Mouse (Mus musculus): ENCODE data around the gene Zfp94. TPM values are rescaled to one million over a fixed set of nuclear protein-coding genes. Genes with fewer than 3 reads are reported as not detected.

The Zfp94 gene
- polyA plus RNA-seq, 1 experiment from 2014 or later = 10.7 TPM

DNA sequence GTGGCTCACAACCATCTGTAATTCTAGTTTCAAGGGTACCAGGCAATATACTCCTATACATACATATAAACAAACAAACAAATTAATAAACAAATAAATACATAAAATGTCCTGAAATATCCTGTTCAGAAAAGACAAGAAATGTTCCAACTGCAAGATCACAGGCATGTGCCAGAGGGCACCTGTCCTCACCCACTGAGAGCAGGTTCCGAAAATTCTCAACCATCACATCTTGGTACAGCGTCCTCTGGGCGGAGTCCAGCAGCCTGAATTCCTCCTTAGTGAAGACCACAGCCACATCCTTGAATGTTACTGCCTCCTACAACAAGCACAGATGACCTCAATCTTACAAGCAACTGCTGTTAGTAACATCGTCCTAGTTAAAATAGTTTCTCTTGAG lies 21.7 kb downstream of the Zfp94 start:
- H3K9me3 ChIP-seq (replicated peaks; ENCODE audit: control insufficient read depth, low read length) = no peaks in the 10 kb centered on the region
- ATAC-seq (replicated peaks; ENCODE audit: insufficient number of reproducible peaks, low FRiP score, low TSS enrichment, low read depth) (no peak), DNase-seq (ENCODE audit: low spot score) (no peak)
- H3K36me3 ChIP-seq (replicated peaks; ENCODE audit: control insufficient read depth, insufficient read depth, low read depth, low read length) = peaks cover 41% of the 10 kb centered on the region
- whole genome bisulfite sequencing = 93% methylated on average over 4 of the region's 4 CpGs
- no peaks in the 10 kb centered on the region for H3K27me3 ChIP-seq (ENCODE audit: control insufficient read depth, insufficient read depth, low read length)
- H3K9ac ChIP-seq (replicated peaks; ENCODE audit: low read length) = no peak overlapping the region
- no peak overlapping the region for H3K4me2 ChIP-seq (ENCODE audit: low read depth, low read length)
- H3K4me3 ChIP-seq (ENCODE audit: low read depth, low read length) = no peak overlapping the region
- no peak overlapping the region for H3K27ac ChIP-seq (replicated peaks; ENCODE audit: low read depth, low read length)
- no peaks in the 10 kb centered on the region for H3K4me1 ChIP-seq (ENCODE audit: control insufficient read depth, insufficient read depth, low read length)

- 90% methylated on average over 12 of the region's 12 CpGs for WGBS
- Histone ChIP-seq H3K9ac (replicated peaks; ENCODE audit: low read length) (no peak overlapping the region), H3K4me2 (ENCODE audit: low read depth, low read length) (no peak overlapping the region), H3K4me1 (ENCODE audit: control insufficient read depth, insufficient read depth, low read length) (no peaks in the 10 kb centered on the region), H3K4me3 (ENCODE audit: low read depth, low read length) (no peak overlapping the region), H3K9me3 (replicated peaks; ENCODE audit: control insufficient read depth, low read length) (no peaks in the 10 kb centered on the region), H3K27me3 (ENCODE audit: control insufficient read depth, insufficient read depth, low read length) (no peaks in the 10 kb centered on the region), H3K27ac (replicated peaks; ENCODE audit: low read depth, low read length) (no peak overlapping the region), H3K36me3 (replicated peaks; ENCODE audit: control insufficient read depth, insufficient read depth, low read depth, low read length) (peaks cover 42% of the 10 kb centered on the region)
- DNase-seq (ENCODE audit: low spot score) (no peak), ATAC-seq (replicated peaks; ENCODE audit: insufficient number of reproducible peaks, low FRiP score, low TSS enrichment, low read depth) (no peak)
Measured at GRCm38 (mm10) chr7:24293061-24293851, 23.2 kb downstream of the Zfp94 start.

- DNase-seq (ENCODE audit: low spot score) = no peak
- H3K27me3 ChIP-seq (ENCODE audit: control insufficient read depth, insufficient read depth, low read length) = no peaks in the 10 kb centered on the region
Measured at GRCm38 (mm10) chr7:24291387-24292090, 24.9 kb downstream of the Zfp94 start.

DNA sequence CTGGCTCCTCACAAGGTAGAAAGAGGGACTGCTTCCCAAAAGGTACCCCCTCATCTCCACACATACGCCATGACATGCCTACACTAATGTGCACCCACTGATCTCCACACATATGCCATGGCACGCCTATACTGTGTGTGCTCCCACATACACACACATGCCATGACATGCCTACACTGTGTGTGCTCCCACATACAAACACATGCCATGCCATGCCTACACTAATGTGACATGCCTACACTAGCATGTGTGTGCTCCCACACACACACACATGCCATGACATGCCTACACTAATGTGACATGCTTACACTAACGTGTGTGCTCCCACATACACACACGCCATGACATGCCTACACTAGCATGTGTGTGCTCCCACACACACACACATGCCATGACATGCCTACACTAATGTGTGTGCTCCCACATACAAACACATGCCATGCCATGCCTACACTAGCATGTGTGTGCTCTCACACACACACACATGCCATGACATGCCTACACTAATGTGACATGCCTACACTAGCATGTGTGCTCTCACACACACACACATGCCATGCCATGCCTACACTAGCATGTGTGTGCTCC lies 26.3 kb downstream of the Zfp94 start:
- peaks cover 33% of the 10 kb centered on the region for H3K36me3 ChIP-seq (replicated peaks; ENCODE audit: control insufficient read depth, insufficient read depth, low read depth, low read length)
- 96% methylated on average over 4 of the region's 4 CpGs for WGBS
- H3K27me3 ChIP-seq (ENCODE audit: control insufficient read depth, insufficient read depth, low read length) = no peaks in the 10 kb centered on the region

More at GRCm38 (mm10) chr7:24291387-24292090, 24.9 kb downstream of the Zfp94 start:
- no peak overlapping the region for H3K9ac ChIP-seq (replicated peaks; ENCODE audit: low read length)
- H3K4me2 ChIP-seq (ENCODE audit: low read depth, low read length) = no peak overlapping the region
- ATAC-seq (replicated peaks; ENCODE audit: insufficient number of reproducible peaks, low FRiP score, low TSS enrichment, low read depth) = no peak
- whole genome bisulfite sequencing = 90% methylated on average over 27 of the region's 27 CpGs
- no peak overlapping the region for H3K27ac ChIP-seq (replicated peaks; ENCODE audit: low read depth, low read length)
- H3K36me3 ChIP-seq (replicated peaks; ENCODE audit: control insufficient read depth, insufficient read depth, low read depth, low read length) = peaks cover 42% of the 10 kb centered on the region
- no peak overlapping the region for H3K4me3 ChIP-seq (ENCODE audit: low read depth, low read length)
- no peaks in the 10 kb centered on the region for H3K9me3 ChIP-seq (replicated peaks; ENCODE audit: control insufficient read depth, low read length)
- no peaks in the 10 kb centered on the region for H3K4me1 ChIP-seq (ENCODE audit: control insufficient read depth, insufficient read depth, low read length)

DNA sequence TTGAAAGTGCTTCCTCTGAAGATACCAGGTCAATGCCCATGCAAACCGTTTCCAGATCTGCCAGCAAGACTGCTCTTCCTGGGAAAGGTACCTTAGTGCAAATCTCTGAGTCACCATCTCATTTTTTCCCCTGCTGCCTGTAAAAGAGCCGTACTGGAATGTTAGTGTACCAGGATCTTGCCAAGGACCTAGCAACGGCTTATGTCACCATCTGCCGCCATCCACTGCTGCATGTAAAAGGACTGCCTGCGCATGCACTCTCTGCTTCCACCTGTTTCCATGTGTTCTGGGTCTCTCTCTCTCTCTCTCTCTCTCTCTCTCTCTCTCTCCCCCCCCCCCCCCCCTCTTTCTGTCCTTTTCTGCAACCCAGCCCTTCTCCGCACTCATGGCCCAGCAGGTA lies 28.0 kb downstream of the Zfp94 start:
- Histone ChIP-seq H3K27ac (replicated peaks; ENCODE audit: low read depth, low read length) (no peak overlapping the region), H3K4me3 (ENCODE audit: low read depth, low read length) (no peak overlapping the region), H3K36me3 (replicated peaks; ENCODE audit: control insufficient read depth, insufficient read depth, low read depth, low read length) (peaks cover 28% of the 10 kb centered on the region), H3K27me3 (ENCODE audit: control insufficient read depth, insufficient read depth, low read length) (no peaks in the 10 kb centered on the region), H3K4me2 (ENCODE audit: low read depth, low read length) (no peak overlapping the region), H3K9me3 (replicated peaks; ENCODE audit: control insufficient read depth, low read length) (no peaks in the 10 kb centered on the region), H3K4me1 (ENCODE audit: control insufficient read depth, insufficient read depth, low read length) (no peaks in the 10 kb centered on the region), H3K9ac (replicated peaks; ENCODE audit: low read length) (no peak overlapping the region)
- DNase-seq (ENCODE audit: low spot score) (no peak), ATAC-seq (replicated peaks; ENCODE audit: insufficient number of reproducible peaks, low FRiP score, low TSS enrichment, low read depth) (no peak)
- 92% methylated on average over 6 of the region's 6 CpGs for WGBS

More for the DNA sequence above, 26.3 kb downstream of the Zfp94 start:
- ATAC-seq (replicated peaks; ENCODE audit: insufficient number of reproducible peaks, low FRiP score, low TSS enrichment, low read depth) (no peak), DNase-seq (ENCODE audit: low spot score) (no peak)
- no peak overlapping the region for H3K27ac ChIP-seq (replicated peaks; ENCODE audit: low read depth, low read length)
- H3K4me2 ChIP-seq (ENCODE audit: low read depth, low read length) = no peak overlapping the region
- no peak overlapping the region for H3K4me3 ChIP-seq (ENCODE audit: low read depth, low read length)
- no peaks in the 10 kb centered on the region for H3K4me1 ChIP-seq (ENCODE audit: control insufficient read depth, insufficient read depth, low read length)
- H3K9me3 ChIP-seq (replicated peaks; ENCODE audit: control insufficient read depth, low read length) = no peaks in the 10 kb centered on the region
- no peak overlapping the region for H3K9ac ChIP-seq (replicated peaks; ENCODE audit: low read length)

- no peak for DNase-seq (ENCODE audit: low spot score)
- Histone ChIP-seq H3K9ac (replicated peaks; ENCODE audit: low read length) (no peak overlapping the region), H3K27ac (replicated peaks; ENCODE audit: low read depth, low read length) (no peak overlapping the region), H3K36me3 (replicated peaks; ENCODE audit: control insufficient read depth, insufficient read depth, low read depth, low read length) (peaks cover 28% of the 10 kb centered on the region), H3K4me1 (ENCODE audit: control insufficient read depth, insufficient read depth, low read length) (no peaks in the 10 kb centered on the region), H3K4me2 (ENCODE audit: low read depth, low read length) (no peak overlapping the region), H3K9me3 (replicated peaks; ENCODE audit: control insufficient read depth, low read length) (no peaks in the 10 kb centered on the region), H3K27me3 (ENCODE audit: control insufficient read depth, insufficient read depth, low read length) (no peaks in the 10 kb centered on the region), H3K4me3 (ENCODE audit: low read depth, low read length) (no peak overlapping the region)
- no peak for ATAC-seq (replicated peaks; ENCODE audit: insufficient number of reproducible peaks, low FRiP score, low TSS enrichment, low read depth)
- 79% methylated on average over 5 of the region's 5 CpGs for WGBS
Measured at GRCm38 (mm10) chr7:24287670-24288069, 28.8 kb downstream of the Zfp94 start.

DNA sequence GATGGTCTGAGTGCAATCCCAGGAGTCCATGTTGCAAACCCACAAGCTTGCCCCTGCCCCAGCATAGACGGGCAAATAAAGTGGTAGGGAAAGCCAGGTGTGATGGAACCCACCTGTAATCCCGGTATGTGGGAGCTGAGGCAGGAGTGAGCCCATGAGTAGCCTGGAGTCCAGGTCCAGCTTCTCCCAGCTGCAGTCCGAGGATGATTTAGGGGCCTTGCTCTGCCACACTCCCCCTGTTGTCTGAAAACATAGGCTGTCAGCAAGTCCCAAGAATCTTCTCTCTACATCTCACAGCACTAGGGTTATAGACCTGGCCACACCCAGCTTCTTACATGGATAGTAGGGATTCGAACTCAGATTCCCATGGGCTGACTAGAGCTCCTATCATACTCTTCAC lies 29.6 kb downstream of the Zfp94 start:
- 78% methylated on average over 4 of the region's 4 CpGs for WGBS
- no peak overlapping the region for H3K27ac ChIP-seq (replicated peaks; ENCODE audit: low read depth, low read length)
- no peak overlapping the region for H3K9ac ChIP-seq (replicated peaks; ENCODE audit: low read length)
- DNase-seq (ENCODE audit: low spot score) (no peak), ATAC-seq (replicated peaks; ENCODE audit: insufficient number of reproducible peaks, low FRiP score, low TSS enrichment, low read depth) (no peak)
- H3K27me3 ChIP-seq (ENCODE audit: control insufficient read depth, insufficient read depth, low read length) = no peaks in the 10 kb centered on the region
- H3K4me1 ChIP-seq (ENCODE audit: control insufficient read depth, insufficient read depth, low read length) = no peaks in the 10 kb centered on the region
- H3K9me3 ChIP-seq (replicated peaks; ENCODE audit: control insufficient read depth, low read length) = no peaks in the 10 kb centered on the region
- H3K36me3 ChIP-seq (replicated peaks; ENCODE audit: control insufficient read depth, insufficient read depth, low read depth, low read length) = peaks cover 21% of the 10 kb centered on the region
- no peak overlapping the region; the same call in 1 of the 2 replicates for H3K4me2 ChIP-seq (ENCODE audit: low read depth, low read length)
- H3K4me3 ChIP-seq (ENCODE audit: low read depth, low read length) = no peak overlapping the region

GRCm38 (mm10) chr7:24286090-24286489 lies 30.4 kb downstream of the Zfp94 start:
- Histone ChIP-seq H3K4me3 (ENCODE audit: low read depth, low read length) (no peak overlapping the region), H3K27me3 (ENCODE audit: control insufficient read depth, insufficient read depth, low read length) (no peaks in the 10 kb centered on the region), H3K9ac (replicated peaks; ENCODE audit: low read length) (no peak overlapping the region), H3K4me1 (ENCODE audit: control insufficient read depth, insufficient read depth, low read length) (no peaks in the 10 kb centered on the region), H3K36me3 (replicated peaks; ENCODE audit: control insufficient read depth, insufficient read depth, low read depth, low read length) (peaks cover 13% of the 10 kb centered on the region), H3K9me3 (replicated peaks; ENCODE audit: control insufficient read depth, low read length) (no peaks in the 10 kb centered on the region), H3K4me2 (ENCODE audit: low read depth, low read length) (no peak overlapping the region), H3K27ac (replicated peaks; ENCODE audit: low read depth, low read length) (no peak overlapping the region)
- DNase-seq (ENCODE audit: low spot score) = no peak
- ATAC-seq (replicated peaks; ENCODE audit: insufficient number of reproducible peaks, low FRiP score, low TSS enrichment, low read depth) = no peak
- 48% methylated on average over 4 of the region's 4 CpGs for WGBS
